Mouse (Mus musculus) ES-Bruce4 (cell line): Measurements from ENCODE around the gene Neurl1b.

Source experiments
- CTCF ChIP-seq: IDR thresholded peaks from one replicate; pipeline ENCODE4 v1.8.1; 2011; ENCODE audit warnings: low read depth, low read length
- POLR2A ChIP-seq: IDR thresholded peaks from one replicate; pipeline ENCODE4 v1.8.1; 2011; ENCODE audit warnings: low read length; ENCODE audit not compliant: insufficient read depth

DNA sequence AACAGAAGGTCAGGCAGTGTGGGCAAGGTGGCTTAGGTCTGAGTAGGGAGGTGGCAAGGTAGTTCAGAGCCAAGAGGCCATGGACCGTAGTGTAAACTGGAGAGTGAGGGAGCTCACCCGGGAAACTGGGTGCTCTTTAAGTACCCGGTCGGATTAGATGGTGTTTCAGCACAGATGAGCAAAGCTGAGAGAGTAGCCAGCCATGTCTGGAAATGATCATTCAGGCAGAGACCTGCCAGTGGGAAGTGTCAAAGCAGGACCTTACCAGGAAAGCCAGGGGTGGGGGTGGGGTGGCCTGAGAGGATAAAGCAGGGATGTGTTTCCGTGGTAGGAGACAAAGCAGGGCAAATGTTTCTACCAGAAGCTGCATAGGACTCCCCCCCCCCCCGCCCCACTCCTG, 62.2 kb downstream of the Neurl1b start:
- TF ChIP-seq POLR2A (no peak), CTCF (no peak)
